Mouse (Mus musculus): Measurements from ENCODE around the gene BC061212. TPM values are rescaled to one million over a fixed set of nuclear protein-coding genes. Genes with fewer than 3 reads are reported as not detected.
"Not testable (repeated sequence)": the region's sequence is repeated elsewhere in the genome, so short reads cannot be mapped to it uniquely, and the experiment has no call there.

Gene BC061212
- not detected in 2 replicates for polyA plus RNA-seq (2014; fragmentation: Nextera tagmentation; extraction: Ambion mirVana)

GRCm38 (mm10) chr5:94070445-94070844, at the start of gene BC061212:
TSS of gene BC061212 (minus strand) at chr5:94070545.
- not testable (repeated sequence) for H3K36me3 ChIP-seq (ENCODE audit: control insufficient read depth, insufficient read depth, low read length); H3K4me3 ChIP-seq (ENCODE audit: low read depth, low read length); ATAC-seq (replicated peaks; ENCODE audit: insufficient number of reproducible peaks, low FRiP score, low TSS enrichment); H3K9ac ChIP-seq (ENCODE audit: low read depth, low read length); H3K9me3 ChIP-seq (replicated peaks; ENCODE audit: control insufficient read depth, low read length); H3K4me2 ChIP-seq; H3K4me1 ChIP-seq (ENCODE audit: control insufficient read depth, insufficient read depth, low read length); H3K27me3 ChIP-seq (ENCODE audit: control insufficient read depth, insufficient read depth, low read length); H3K27ac ChIP-seq (ENCODE audit: low read depth, low read length)
- WGBS (ENCODE audit: insufficient replicate concordance), result no CpG with 5 or more reads among the region's 1 CpGs

GRCm38 (mm10) chr5:94076085-94076484, 5.7 kb upstream of the BC061212 start, which contains the start of gene Gm6351:
TSS of gene Gm6351 (plus strand) at chr5:94076385.
- not testable (repeated sequence) for ATAC-seq (replicated peaks; ENCODE audit: insufficient number of reproducible peaks, low FRiP score, low TSS enrichment); H3K4me2 ChIP-seq; H3K27me3 ChIP-seq (ENCODE audit: control insufficient read depth, insufficient read depth, low read length); H3K9ac ChIP-seq (ENCODE audit: low read depth, low read length); H3K4me1 ChIP-seq (ENCODE audit: control insufficient read depth, insufficient read depth, low read length); H3K4me3 ChIP-seq (ENCODE audit: low read depth, low read length); H3K27ac ChIP-seq (ENCODE audit: low read depth, low read length); H3K9me3 ChIP-seq (replicated peaks; ENCODE audit: control insufficient read depth, low read length); H3K36me3 ChIP-seq (ENCODE audit: control insufficient read depth, insufficient read depth, low read length)
- WGBS (ENCODE audit: insufficient replicate concordance), result no CpG with 5 or more reads among the region's 3 CpGs

Other genes starting within 250 kb of the BC061212 start
- not detected in 2 replicates for gene Gm7792, start 226.8 kb downstream of the BC061212 start, polyA plus RNA-seq (2014; fragmentation: Nextera tagmentation; extraction: Ambion mirVana)
- not detected in 2 replicates for gene Gm16429, start 141.5 kb downstream of the BC061212 start, polyA plus RNA-seq (2014; fragmentation: Nextera tagmentation; extraction: Ambion mirVana)
- gene Gm6351, start 5.8 kb upstream of the BC061212 start, polyA plus RNA-seq (2014; fragmentation: Nextera tagmentation; extraction: Ambion mirVana), result not detected in 2 replicates
- not detected in 2 replicates for gene Gm3106, start 147.5 kb upstream of the BC061212 start, polyA plus RNA-seq (2014; fragmentation: Nextera tagmentation; extraction: Ambion mirVana)
- not detected in 2 replicates for gene A430089I19Rik, start 236.3 kb upstream of the BC061212 start, polyA plus RNA-seq (2014; fragmentation: Nextera tagmentation; extraction: Ambion mirVana)
- gene Gm6502, start 243.9 kb upstream of the BC061212 start, polyA plus RNA-seq (2014; fragmentation: Nextera tagmentation; extraction: Ambion mirVana), result not detected in 2 replicates

All from heart, embryonic 11.5 days (tissue).